Comparison of ENCODE assay signal across 14 mouse cellular contexts in genomic region chr14:60698980-60699379, GRCm38 (mm10).
DNase-seq lines count a peak whose midpoint lies in the region; ATAC-seq and TF ChIP-seq lines count a peak whose summit lies in the region.
"Had no signal": no experiment of that assay in that cellular context is flagged by ENCODE, and none has a peak within 500 bp of the region (broad histone marks: within the 10 kb centered on the region; RNA-seq: fewer than 3 reads in every experiment).

No protein-coding gene starts in this region.

- no peaks in the 10 kb centered on the region for H3K27me3 ChIP-seq in hindbrain, postnatal 0 days (ENCODE audit: insufficient read depth, low read length)
- H3K27me3 ChIP-seq: liver, embryonic 13.5 days; lung, embryonic 15.5 days; stomach, embryonic 15.5 days had no signal

- no peak for TF ChIP-seq CTCF in hindbrain, postnatal 0 days (IDR thresholded peaks at IDR 0.05; ENCODE audit: low read depth)

- H3K9me3 ChIP-seq in hindbrain, postnatal 0 days (ENCODE audit: low read length): no peaks in the 10 kb centered on the region
- H3K9me3 ChIP-seq: liver, embryonic 13.5 days; lung, embryonic 15.5 days; stomach, embryonic 15.5 days had no signal

- no peaks in the 10 kb centered on the region for H3K36me3 ChIP-seq in hindbrain, postnatal 0 days (ENCODE audit: insufficient read depth, low read length)
- H3K36me3 ChIP-seq: liver, embryonic 13.5 days; lung, embryonic 15.5 days; stomach, embryonic 15.5 days had no signal

- H3K27ac ChIP-seq in hindbrain, postnatal 0 days: peak overlapping the region; percentile 29; the same call in 1 of the 2 replicates
- H3K27ac ChIP-seq: liver, embryonic 13.5 days; lung, embryonic 15.5 days; stomach, embryonic 15.5 days had no signal

- H3K4me2 ChIP-seq in hindbrain, postnatal 0 days (ENCODE audit: low read depth, low read length): no peak overlapping the region
- H3K4me2 ChIP-seq: liver, embryonic 13.5 days; lung, embryonic 15.5 days; stomach, embryonic 15.5 days had no signal

- peak; percentile 52 for DNase-seq in layer of hippocampus, adult 9-11 months
- DNase-seq in layer of hippocampus, postnatal 25 days (ENCODE audit: extremely low spot score in 1 of 2, low spot score in 1 of 2): no peak
- peak; percentile 91 for DNase-seq in cerebellum, adult 11-12 months
- peak; percentile 92 for DNase-seq in cerebellum, adult 9-11 months
- DNase-seq in hindbrain, postnatal 0 days (ENCODE audit: low spot score): peak; percentile 75
- DNase-seq in kidney, adult 11 months: no peak
- no peak for DNase-seq in left cerebral cortex, postnatal 25 days (ENCODE audit: low spot score in 2 of 2)
- DNase-seq: adrenal gland, postnatal 36 days; gastrocnemius, postnatal 14 days; kidney, postnatal 4 days; liver, embryonic 13.5 days; spleen, adult 18-20 months had no signal

- H3K9ac ChIP-seq in hindbrain, postnatal 0 days (replicated peaks; ENCODE audit: low read length): no peak overlapping the region
- H3K9ac ChIP-seq: liver, embryonic 13.5 days; lung, embryonic 15.5 days; stomach, embryonic 15.5 days had no signal

- intact Hi-C loops in left cerebral cortex, postnatal 25 days (cut with DNase I): loop anchor here (5.0 kb wide), 2 partner anchors 392 to 447 kb away; partner anchors contain the start of genes Gm49336 and Nupl1

- 49% methylated on average over 10 of the region's 10 CpGs for WGBS in hindbrain, postnatal 0 days

- no peak overlapping the region for H3K4me3 ChIP-seq in hindbrain, postnatal 0 days (ENCODE audit: low read length)
- H3K4me3 ChIP-seq: liver, embryonic 13.5 days; lung, embryonic 15.5 days; stomach, embryonic 15.5 days had no signal

- ATAC-seq in hindbrain, postnatal 0 days: peak; percentile 33; the same call in 1 of the 2 replicates

- no peaks in the 10 kb centered on the region for H3K4me1 ChIP-seq in hindbrain, postnatal 0 days (ENCODE audit: insufficient read depth, low read length)

Comparison
In these comparisons a context has a peak if more than half of its experiments do, and no peak if none do; other contexts are left out.
1. DNase-seq: peak in layer of hippocampus, adult 9-11 months (single experiment), cerebellum, adult 11-12 months (single experiment), cerebellum, adult 9-11 months (single experiment) and hindbrain, postnatal 0 days (single experiment); none in layer of hippocampus, postnatal 25 days (0 of 2), kidney, adult 11 months (single experiment) and left cerebral cortex, postnatal 25 days (0 of 2).